Mouse (Mus musculus): Measurements from ENCODE around the gene Ntrk2. TPM values are rescaled to one million over a fixed set of nuclear protein-coding genes. Genes with fewer than 3 reads are reported as not detected.
"Not testable (repeated sequence)": the region's sequence is repeated elsewhere in the genome, so short reads cannot be mapped to it uniquely, and the experiment has no call there.

Gene Ntrk2
- polyA plus RNA-seq, 1 experiment, result 6.1 TPM

DNA sequence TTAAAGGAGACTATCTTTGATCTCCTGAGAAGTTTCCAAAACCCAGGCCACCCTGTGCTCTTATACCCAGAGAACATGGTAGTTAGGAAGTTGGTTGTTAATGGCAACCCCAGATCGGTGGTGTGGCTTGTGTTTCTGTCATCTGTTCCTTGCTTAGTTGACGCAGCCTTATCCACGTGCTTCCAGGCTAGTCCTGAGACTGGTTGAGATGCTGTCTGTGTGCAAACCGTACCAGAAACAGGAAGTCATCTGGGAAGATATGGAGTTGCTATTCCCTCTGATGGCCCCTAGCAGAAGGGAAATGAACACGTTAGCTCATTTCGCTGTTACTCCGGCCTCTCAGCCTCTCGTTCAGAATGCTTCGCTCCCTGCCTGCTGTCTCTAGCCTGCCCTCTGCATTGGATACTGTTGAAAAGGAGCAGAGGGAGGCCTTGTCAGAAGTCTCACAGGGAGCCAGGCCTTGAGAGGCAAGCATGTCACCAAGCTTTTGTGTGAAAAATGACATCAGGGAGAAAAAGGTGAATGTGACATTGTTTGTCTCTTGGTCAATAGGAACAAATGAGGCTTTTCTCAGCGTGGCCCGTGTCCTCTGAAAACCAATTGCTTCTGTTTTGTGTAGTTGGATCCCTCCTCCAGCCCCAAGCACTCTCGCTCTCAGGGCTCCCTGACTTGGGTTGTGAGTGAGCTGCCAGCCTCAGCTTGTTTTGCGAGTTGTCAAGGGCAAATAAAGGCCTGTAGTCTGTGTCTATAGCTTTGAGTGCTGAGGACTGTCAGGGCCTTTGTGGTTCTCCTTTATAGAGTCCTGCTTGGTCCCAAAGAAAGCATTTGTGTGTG lies 285.0 kb downstream of the Ntrk2 start:
- H3K36me3 ChIP-seq (ENCODE audit: control insufficient read depth, insufficient read depth, low read length), result no peaks in the 10 kb centered on the region
- TF ChIP-seq POLR2A (IDR thresholded peaks at IDR 0.05; ENCODE audit: low read depth, low read length), result no peak
- H3K27me3 ChIP-seq (replicated peaks; ENCODE audit: control insufficient read depth, insufficient read depth, low read length), result no peaks in the 10 kb centered on the region
- no peak overlapping the region for H3K4me3 ChIP-seq (ENCODE audit: insufficient read depth, low read depth, low read length)
- DNase-seq, result no peak
- H3K27ac ChIP-seq (ENCODE audit: insufficient read depth, low read depth, low read length), result no peak overlapping the region
- H3K4me1 ChIP-seq (ENCODE audit: control insufficient read depth, insufficient read depth, low read length), result no peaks in the 10 kb centered on the region
- WGBS, result 69% methylated on average over 13 of the region's 13 CpGs

DNA sequence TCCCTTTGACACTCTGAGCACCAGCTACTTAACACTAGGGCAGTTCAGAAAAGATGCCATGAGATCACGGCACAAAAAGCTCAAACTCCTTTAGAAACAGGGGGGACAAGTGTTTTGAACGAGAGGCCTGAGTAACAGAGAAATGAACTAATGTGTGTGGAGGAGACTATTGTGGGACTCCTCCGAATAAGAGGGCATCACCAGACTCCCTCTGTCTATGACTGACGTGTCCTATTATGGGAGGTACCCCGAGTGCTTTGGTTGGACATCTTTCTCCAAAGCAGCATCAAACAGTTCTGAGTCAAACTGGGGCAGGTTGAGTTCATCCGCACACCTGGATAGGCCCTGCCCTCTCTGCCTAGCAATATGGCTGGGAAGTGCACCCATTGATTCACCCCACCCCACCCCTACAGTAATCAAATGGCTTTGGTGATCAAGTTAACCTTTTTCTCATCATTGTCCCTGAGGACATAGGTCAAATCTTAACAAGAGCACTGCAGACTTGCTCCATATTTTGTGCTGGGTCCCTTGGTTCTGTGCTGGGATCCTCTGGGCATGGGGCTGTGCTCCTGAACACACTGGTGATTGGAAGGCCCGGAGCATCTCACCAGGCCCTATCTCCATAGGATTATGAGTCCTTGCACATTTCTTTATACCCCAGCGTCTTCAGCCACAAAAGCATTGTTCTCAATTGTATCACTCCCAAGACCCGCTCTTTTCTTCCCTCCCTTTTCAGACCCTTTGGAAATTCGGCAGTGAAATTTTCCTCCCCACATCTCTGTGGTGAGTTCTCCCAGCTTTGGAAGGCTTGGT lies 285.9 kb downstream of the Ntrk2 start:
- Histone ChIP-seq H3K27ac (ENCODE audit: insufficient read depth, low read depth, low read length) (no peak overlapping the region), H3K4me3 (ENCODE audit: insufficient read depth, low read depth, low read length) (no peak overlapping the region), H3K27me3 (replicated peaks; ENCODE audit: control insufficient read depth, insufficient read depth, low read length) (no peaks in the 10 kb centered on the region), H3K4me1 (ENCODE audit: control insufficient read depth, insufficient read depth, low read length) (no peaks in the 10 kb centered on the region), H3K36me3 (ENCODE audit: control insufficient read depth, insufficient read depth, low read length) (no peaks in the 10 kb centered on the region)
- WGBS, result 68% methylated on average over 10 of the region's 10 CpGs
- TF ChIP-seq CTCF (conservative IDR thresholded peaks at IDR 0.05; ENCODE audit: insufficient read depth, insufficient read length, low read depth, low read length) (no peak), POLR2A (IDR thresholded peaks at IDR 0.05; ENCODE audit: low read depth, low read length) (no peak)
- no peak for DNase-seq

DNA sequence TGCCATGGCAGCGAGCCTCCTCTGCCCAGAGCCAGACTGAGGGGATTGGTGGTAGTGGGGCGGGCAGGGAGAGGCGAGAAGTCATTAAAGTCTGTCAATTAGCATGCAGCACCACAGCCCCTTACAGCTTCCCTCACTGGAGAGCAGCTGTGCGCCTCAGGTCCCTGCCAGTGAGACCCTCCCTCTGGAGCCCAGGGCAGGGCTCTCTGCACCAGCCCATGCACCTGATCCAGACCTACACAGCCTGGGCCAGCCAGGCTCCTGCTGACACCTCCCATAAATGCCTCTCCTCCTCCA lies 286.4 kb downstream of the Ntrk2 start:
- H3K4me3 ChIP-seq (ENCODE audit: insufficient read depth, low read depth, low read length), result no peak overlapping the region
- H3K36me3 ChIP-seq (ENCODE audit: control insufficient read depth, insufficient read depth, low read length), result no peaks in the 10 kb centered on the region
- WGBS, result 22% methylated on average over 4 of the region's 4 CpGs
- no peak overlapping the region for H3K27ac ChIP-seq (ENCODE audit: insufficient read depth, low read depth, low read length)
- no peak for DNase-seq
- no peaks in the 10 kb centered on the region for H3K27me3 ChIP-seq (replicated peaks; ENCODE audit: control insufficient read depth, insufficient read depth, low read length)
- TF ChIP-seq CTCF (conservative IDR thresholded peaks at IDR 0.05; ENCODE audit: insufficient read depth, insufficient read length, low read depth, low read length) (no peak), POLR2A (IDR thresholded peaks at IDR 0.05; ENCODE audit: low read depth, low read length) (no peak)
- no peaks in the 10 kb centered on the region for H3K4me1 ChIP-seq (ENCODE audit: control insufficient read depth, insufficient read depth, low read length)

DNA sequence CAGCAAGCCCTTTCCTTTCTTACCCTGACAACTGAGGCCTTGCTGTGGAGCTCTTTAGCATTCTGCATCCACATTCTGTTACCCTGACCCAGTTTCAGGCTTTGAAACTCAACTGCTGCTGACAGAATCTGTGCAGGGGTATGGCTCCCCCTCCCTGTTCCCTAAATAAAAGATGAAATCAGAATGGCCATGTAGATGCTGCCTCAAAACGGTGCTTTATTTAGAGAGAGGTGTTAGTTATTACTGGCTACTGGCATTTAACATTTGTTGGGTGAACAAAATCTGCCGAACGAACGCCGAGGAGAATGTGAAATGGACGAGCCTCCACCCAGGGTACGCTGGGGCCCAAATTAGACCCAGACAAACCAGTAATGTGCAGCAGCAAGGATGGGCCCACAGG lies 288.4 kb downstream of the Ntrk2 start:
- Histone ChIP-seq H3K27ac (ENCODE audit: insufficient read depth, low read depth, low read length) (no peak overlapping the region), H3K4me3 (ENCODE audit: insufficient read depth, low read depth, low read length) (no peak overlapping the region), H3K36me3 (ENCODE audit: control insufficient read depth, insufficient read depth, low read length) (no peaks in the 10 kb centered on the region), H3K27me3 (replicated peaks; ENCODE audit: control insufficient read depth, insufficient read depth, low read length) (no peaks in the 10 kb centered on the region), H3K4me1 (ENCODE audit: control insufficient read depth, insufficient read depth, low read length) (no peaks in the 10 kb centered on the region)
- WGBS, result 89% methylated on average over 7 of the region's 7 CpGs
- TF ChIP-seq POLR2A (IDR thresholded peaks at IDR 0.05; ENCODE audit: low read depth, low read length) (no peak), CTCF (conservative IDR thresholded peaks at IDR 0.05; ENCODE audit: insufficient read depth, insufficient read length, low read depth, low read length) (no peak)
- DNase-seq, result no peak

DNA sequence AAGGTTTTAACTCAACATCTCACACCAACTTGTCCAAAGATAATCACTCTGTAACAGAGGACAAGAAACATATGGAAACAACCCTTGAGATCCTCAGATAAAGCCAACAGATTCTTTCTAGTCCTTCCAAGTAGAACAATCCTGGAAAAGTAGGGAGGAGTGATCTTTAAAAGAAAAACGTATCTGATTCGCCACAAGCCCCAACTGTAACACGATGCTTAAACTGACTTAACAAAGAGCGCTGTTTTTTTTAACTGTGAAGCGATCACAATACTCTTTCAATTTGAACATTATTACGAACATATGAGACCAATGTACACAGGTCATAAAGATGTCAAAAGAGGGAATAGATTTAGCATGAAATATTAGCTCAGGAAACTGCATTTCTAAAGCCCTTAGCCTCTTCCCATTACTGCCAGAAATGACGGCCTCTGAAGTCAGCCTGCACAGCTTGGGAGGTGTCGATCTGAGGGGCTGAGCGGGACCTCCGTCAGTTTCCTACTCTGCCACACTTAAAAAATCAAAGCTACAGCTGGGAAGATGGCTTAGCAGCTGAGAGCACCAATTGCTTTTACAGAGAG lies 289.5 kb downstream of the Ntrk2 start:
- 15% methylated on average over 10 of the region's 10 CpGs for WGBS
- H3K27ac ChIP-seq (ENCODE audit: insufficient read depth, low read depth, low read length), result no peak overlapping the region
- no peak for TF ChIP-seq POLR2A (IDR thresholded peaks at IDR 0.05; ENCODE audit: low read depth, low read length)
- no peak for TF ChIP-seq CTCF (conservative IDR thresholded peaks at IDR 0.05; ENCODE audit: insufficient read depth, insufficient read length, low read depth, low read length)
- H3K4me1 ChIP-seq (ENCODE audit: control insufficient read depth, insufficient read depth, low read length), result no peaks in the 10 kb centered on the region
- no peaks in the 10 kb centered on the region for H3K27me3 ChIP-seq (replicated peaks; ENCODE audit: control insufficient read depth, insufficient read depth, low read length)
- DNase-seq, result no peak
- H3K36me3 ChIP-seq (ENCODE audit: control insufficient read depth, insufficient read depth, low read length), result no peaks in the 10 kb centered on the region
- no peak overlapping the region for H3K4me3 ChIP-seq (ENCODE audit: insufficient read depth, low read depth, low read length)

DNA sequence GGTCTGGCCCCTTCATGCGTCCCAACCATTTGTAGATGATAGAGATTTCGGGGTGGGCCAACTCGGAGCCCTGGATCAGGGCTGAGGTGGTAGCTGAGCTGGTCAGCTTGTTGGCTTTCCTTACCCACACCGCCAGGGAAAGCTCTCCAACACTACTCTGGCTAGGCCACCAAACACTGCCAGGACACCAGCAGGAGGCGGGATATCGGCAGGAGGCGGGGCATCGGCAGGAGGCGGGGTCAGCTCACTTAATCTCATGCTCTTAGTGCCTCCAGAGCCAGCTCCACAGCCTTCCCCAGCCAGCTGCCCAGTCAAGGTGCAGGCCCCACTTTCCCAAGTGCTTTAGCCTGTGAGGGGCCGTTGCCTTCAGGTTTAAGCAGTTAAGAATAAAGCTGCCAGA lies 293.7 kb downstream of the Ntrk2 start:
- WGBS, result 66% methylated on average over 10 of the region's 10 CpGs
- DNase-seq, result no peak

DNA sequence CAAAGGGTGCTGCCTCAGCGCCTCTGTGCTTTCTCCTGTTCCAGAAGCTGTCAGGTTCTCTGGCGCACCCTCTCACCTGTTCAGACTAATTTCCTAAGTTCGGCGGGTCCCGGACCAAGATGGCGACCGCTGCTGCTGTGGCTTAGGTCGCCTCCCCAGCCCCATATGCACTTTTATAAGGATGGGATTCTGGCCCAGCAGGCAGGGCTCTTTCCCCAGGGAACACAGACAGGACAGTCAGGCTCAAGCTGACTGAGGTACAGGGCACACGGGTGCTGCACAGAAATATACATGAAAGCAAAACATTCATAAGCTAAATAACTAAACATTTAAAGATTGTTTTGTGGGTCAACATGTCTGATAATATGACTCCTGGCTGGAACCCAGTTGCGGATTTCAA lies 301.4 kb downstream of the Ntrk2 start:
- H3K27ac ChIP-seq (ENCODE audit: insufficient read depth, low read depth, low read length); H3K4me1 ChIP-seq (ENCODE audit: control insufficient read depth, insufficient read depth, low read length); DNase-seq; H3K4me3 ChIP-seq (ENCODE audit: insufficient read depth, low read depth, low read length); H3K27me3 ChIP-seq (replicated peaks; ENCODE audit: control insufficient read depth, insufficient read depth, low read length); H3K36me3 ChIP-seq (ENCODE audit: control insufficient read depth, insufficient read depth, low read length): not testable (repeated sequence)
- WGBS, result 95% methylated on average over 10 of the region's 10 CpGs

More for the DNA sequence above, 293.7 kb downstream of the Ntrk2 start:
- Histone ChIP-seq H3K36me3 (ENCODE audit: control insufficient read depth, insufficient read depth, low read length) (no peaks in the 10 kb centered on the region), H3K27ac (ENCODE audit: insufficient read depth, low read depth, low read length) (no peak overlapping the region), H3K27me3 (replicated peaks; ENCODE audit: control insufficient read depth, insufficient read depth, low read length) (no peaks in the 10 kb centered on the region), H3K4me3 (ENCODE audit: insufficient read depth, low read depth, low read length) (no peak overlapping the region), H3K4me1 (ENCODE audit: control insufficient read depth, insufficient read depth, low read length) (no peaks in the 10 kb centered on the region)
- no peak for TF ChIP-seq POLR2A (IDR thresholded peaks at IDR 0.05; ENCODE audit: low read depth, low read length)
- TF ChIP-seq CTCF (conservative IDR thresholded peaks at IDR 0.05; ENCODE audit: insufficient read depth, insufficient read length, low read depth, low read length), result no peak
